In genomic region chr14:33881471-33881870, GRCm38 (mm10) we compare ENCODE assay signal across 22 mouse cellular contexts. TPM values are rescaled to one million over a fixed set of nuclear protein-coding genes. Genes with fewer than 3 reads are reported as not detected.
"Had no signal": no experiment of that assay in that cellular context is flagged by ENCODE, and none has a peak within 500 bp of the region (broad histone marks: within the 10 kb centered on the region; RNA-seq: fewer than 3 reads in every experiment).

No protein-coding gene starts in this region.

- H3K27me3 ChIP-seq: neural tube, embryonic 12.5 days; neural tube, embryonic 13.5 days; neural tube, embryonic 15.5 days; stomach, embryonic 15.5 days had no signal

- H3K36me3 ChIP-seq: neural tube, embryonic 12.5 days; neural tube, embryonic 13.5 days; neural tube, embryonic 15.5 days; stomach, embryonic 15.5 days had no signal

- DNase-seq: retina, postnatal 1 day; right cerebral cortex, adult 18-20 months; right cerebral cortex, postnatal 14 days; right cerebral cortex, postnatal 25 days; right cerebral cortex, postnatal 4 days; spleen, adult 18-20 months; thymus, adult 18-20 months; thymus, adult 2 months; thymus, postnatal 14 days; thymus, postnatal 25 days; thymus, postnatal 36 days; thymus, postnatal 4 days had no signal

- H3K27ac ChIP-seq: neural tube, embryonic 12.5 days; neural tube, embryonic 13.5 days; neural tube, embryonic 15.5 days; stomach, embryonic 15.5 days; stomach, postnatal 0 days had no signal

- H3K4me1 ChIP-seq: neural tube, embryonic 12.5 days; neural tube, embryonic 13.5 days; neural tube, embryonic 15.5 days; stomach, embryonic 15.5 days had no signal

- H3K4me3 ChIP-seq: neural tube, embryonic 12.5 days; neural tube, embryonic 13.5 days; neural tube, embryonic 15.5 days; stomach, embryonic 15.5 days had no signal

- H3K9ac ChIP-seq: neural tube, embryonic 12.5 days; neural tube, embryonic 13.5 days; neural tube, embryonic 15.5 days; stomach, embryonic 15.5 days had no signal

- H3K9me3 ChIP-seq: neural tube, embryonic 12.5 days; neural tube, embryonic 13.5 days; neural tube, embryonic 15.5 days; stomach, embryonic 15.5 days had no signal

- H3K4me2 ChIP-seq: neural tube, embryonic 12.5 days; neural tube, embryonic 13.5 days; neural tube, embryonic 15.5 days; stomach, embryonic 15.5 days had no signal

RNA-seq across cellular contexts. Expression of gene Gdf2, which starts 59.4 kb away (rescaled TPM):
- polyA plus RNA-seq: neural tube, embryonic 12.5 days; neural tube, embryonic 13.5 days; neural tube, embryonic 14.5 days; small intestine, adult 2 months; stomach, embryonic 14.5 days; testis, adult 2 months; thymus, adult 2 months; thymus, postnatal 0 days had no signal
